Mouse (Mus musculus) ovary, postnatal 10 days (tissue): ENCODE results near the gene Lyl1.

Experiments used
- DNase-seq: peaks from one replicate; pipeline ENCODE4 v3.0.0; 2022; ENCODE audit warnings: low spot score

Lyl1 gene

GRCm38 (mm10) chr8:84700941-84701911, at the start of gene Lyl1:
Lyl1 (plus strand) TSS chr8:84701457.
- no peak for DNase-seq

DNA sequence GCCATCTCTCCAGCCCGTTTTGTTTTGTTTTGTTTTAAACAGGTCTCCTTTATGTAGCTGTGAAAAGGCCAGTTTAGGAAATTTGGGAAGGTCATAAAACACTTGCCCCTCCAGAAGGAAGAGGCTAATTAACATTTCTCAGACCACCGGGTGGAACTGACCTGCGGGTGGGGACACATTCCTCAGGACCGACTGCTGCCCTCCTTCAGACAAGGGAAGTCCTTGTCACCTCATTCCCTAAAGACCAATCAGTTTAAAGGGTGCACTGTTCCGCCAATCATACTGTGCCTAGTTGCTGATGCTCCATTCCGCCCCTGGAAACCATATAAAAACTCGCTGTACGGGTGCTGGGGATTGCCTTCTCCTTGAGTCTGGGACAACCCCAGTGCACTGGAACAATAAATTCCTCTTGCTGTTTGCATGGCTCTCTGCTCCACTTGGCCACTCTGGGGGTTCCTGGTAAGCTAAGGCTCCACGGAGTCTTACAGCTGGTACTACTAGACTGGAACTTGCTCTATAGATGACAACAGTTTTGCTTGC, 48.1 kb upstream of the Lyl1 start:
- no peak for DNase-seq

- no peak for DNase-seq
These were observed 46.7 kb upstream of the Lyl1 start for GRCm38 (mm10) chr8:84654597-84654996.

DNA sequence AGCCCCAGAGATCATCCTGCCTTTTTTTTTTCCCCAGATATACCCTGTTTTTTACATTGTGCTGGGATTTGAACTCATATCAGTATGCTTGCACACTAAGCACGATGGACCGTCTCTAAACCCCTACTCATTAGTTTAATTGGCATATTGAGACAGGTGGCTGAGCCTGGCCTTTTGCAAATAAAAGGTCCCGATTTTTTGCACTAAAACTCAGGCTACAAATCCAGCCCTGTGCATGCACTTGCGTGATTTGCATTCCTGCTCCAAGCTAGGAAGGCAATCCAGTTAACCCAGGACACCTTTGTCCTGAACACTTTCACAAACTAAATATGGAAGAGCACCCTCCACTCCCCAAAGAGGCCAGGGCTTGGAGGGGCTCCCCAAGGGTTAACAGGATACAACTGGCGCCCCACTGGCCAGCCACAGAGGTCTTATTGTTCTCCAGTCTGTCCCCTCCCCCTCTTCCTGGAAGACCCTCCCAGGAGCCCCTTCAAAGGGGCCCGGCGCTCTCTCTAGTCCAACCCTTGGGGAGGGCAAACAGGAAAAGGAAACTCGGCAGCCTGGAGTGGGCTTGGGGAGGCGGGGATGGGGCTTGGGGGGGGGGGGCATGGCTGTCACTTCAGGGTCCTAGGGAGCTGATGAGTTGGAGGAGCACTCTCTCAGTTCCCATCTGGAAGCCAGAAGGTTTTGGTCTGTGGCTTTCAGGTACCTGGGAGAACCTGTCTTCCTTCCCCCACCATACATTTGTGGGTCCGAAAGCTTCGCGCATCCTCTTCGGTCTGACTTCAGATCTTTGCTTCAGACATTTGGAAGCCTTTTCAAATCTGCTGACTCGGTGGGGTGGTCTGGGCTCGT, 45.7 kb upstream of the Lyl1 start:
- no peak for DNase-seq

GRCm38 (mm10) chr8:84656191-84656525, 45.1 kb upstream of the Lyl1 start:
- no peak for DNase-seq

GRCm38 (mm10) chr8:84656641-84657126, 44.6 kb upstream of the Lyl1 start:
- no peak for DNase-seq

DNA sequence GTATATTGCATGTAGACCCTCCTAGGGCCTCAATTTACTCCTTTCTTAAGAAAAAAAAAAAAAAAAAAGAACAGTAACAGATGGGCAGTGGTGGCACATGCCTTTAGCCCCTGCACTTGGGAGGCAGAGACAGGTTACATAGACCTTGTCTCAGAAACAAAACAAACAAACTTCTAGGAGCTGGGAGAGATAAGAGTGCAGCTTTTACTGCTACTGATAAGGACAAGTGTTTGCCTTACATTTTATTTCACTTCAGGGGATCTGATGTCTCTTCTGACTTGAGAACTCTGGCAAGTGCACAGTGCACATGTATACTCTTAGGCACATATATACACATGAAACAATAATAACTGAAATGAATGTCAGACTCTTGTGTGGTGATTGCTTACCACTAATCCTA, 44.1 kb upstream of the Lyl1 start:
- no peak for DNase-seq

GRCm38 (mm10) chr8:84657680-84658079, 43.6 kb upstream of the Lyl1 start:
- DNase-seq: no peak

- no peak for DNase-seq
These were observed 42.3 kb upstream of the Lyl1 start for GRCm38 (mm10) chr8:84658951-84659350.

- no peak for DNase-seq
These were observed 41.1 kb upstream of the Lyl1 start for GRCm38 (mm10) chr8:84659936-84660818.

DNA sequence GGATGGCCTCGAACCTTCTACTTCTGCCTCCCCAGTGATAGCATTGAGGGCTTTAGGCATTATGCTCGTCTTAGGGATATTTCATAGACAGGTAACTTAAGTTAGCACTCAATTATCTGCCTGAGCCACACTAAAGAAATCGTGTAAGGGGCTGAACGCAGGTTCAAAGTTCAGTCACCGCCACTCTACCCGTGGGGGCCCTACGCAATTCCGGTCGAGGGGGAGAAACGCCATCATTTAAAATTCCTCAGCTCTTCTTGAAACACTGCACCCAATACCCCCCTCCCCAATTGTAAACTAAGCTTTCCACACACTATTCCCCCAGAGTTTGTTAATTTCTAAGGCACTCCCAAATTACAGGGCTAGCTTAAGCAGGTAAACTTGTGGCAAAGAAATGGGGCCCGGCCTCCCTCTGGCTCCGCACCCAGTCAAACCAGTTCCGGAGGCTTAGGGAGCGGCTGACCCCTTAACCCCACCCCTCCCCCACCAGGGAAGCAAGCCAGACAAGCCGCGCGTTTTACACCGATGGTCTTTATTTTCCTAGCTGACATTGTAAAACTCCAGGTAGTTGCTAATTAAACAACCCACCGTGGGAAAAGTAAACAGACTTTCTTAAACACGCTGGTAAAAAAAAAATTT, 40.3 kb upstream of the Lyl1 start:
- DNase-seq: no peak

DNA sequence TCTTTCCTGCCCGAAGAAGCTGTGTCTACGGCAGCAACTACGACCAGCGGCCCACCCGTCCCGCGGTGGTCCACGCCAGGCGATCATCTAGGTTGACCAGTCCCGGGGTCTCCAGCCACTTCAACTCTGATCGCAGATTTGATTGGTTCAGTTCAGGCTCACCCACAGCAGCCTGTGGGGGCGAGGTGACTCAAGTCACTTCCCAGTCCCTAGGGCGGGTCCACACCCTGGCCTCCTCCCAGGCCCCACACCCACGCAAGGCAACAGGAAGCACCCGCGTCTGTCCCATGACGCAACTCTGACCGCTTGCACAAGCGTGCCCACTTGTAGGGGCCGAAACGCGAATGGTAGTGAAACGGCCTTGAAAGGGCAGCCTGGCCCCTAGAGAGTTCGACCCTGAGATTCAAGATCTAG, 39.8 kb upstream of the Lyl1 start:
- DNase-seq: peak; percentile 73

- no peak for DNase-seq
These were observed 39.2 kb upstream of the Lyl1 start for GRCm38 (mm10) chr8:84661961-84662571.

DNA sequence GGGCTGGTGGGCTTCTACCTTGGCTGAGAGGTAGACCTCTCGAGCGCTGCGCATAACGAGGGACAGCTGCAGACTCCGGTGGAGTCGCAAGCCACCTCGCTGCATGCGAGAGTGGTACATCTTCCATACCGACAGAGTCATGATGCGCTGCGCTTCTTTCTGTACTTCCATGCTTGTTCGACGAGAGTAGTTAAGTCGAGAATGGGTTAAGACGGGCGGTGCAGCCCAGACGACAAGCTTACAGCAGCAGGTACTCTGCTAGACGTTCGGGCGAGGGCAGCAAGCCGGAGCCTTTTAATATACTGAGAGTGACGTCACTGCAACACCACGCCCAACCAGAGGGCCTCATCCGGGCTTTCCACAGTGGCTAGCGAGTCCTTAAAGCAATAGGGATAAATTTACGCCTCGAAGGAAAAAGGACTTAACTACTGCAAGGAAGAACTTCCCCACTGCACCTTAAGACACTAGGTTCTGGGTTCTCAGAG, 38.6 kb upstream of the Lyl1 start, which contains the start of gene Ier2:
Gene Ier2, minus strand, starts transcription at position 272 of the 485 bp plus-strand sequence.
- DNase-seq: peak; percentile 96

GRCm38 (mm10) chr8:84663483-84664327, 37.6 kb upstream of the Lyl1 start:
- DNase-seq: peak; percentile 84

DNA sequence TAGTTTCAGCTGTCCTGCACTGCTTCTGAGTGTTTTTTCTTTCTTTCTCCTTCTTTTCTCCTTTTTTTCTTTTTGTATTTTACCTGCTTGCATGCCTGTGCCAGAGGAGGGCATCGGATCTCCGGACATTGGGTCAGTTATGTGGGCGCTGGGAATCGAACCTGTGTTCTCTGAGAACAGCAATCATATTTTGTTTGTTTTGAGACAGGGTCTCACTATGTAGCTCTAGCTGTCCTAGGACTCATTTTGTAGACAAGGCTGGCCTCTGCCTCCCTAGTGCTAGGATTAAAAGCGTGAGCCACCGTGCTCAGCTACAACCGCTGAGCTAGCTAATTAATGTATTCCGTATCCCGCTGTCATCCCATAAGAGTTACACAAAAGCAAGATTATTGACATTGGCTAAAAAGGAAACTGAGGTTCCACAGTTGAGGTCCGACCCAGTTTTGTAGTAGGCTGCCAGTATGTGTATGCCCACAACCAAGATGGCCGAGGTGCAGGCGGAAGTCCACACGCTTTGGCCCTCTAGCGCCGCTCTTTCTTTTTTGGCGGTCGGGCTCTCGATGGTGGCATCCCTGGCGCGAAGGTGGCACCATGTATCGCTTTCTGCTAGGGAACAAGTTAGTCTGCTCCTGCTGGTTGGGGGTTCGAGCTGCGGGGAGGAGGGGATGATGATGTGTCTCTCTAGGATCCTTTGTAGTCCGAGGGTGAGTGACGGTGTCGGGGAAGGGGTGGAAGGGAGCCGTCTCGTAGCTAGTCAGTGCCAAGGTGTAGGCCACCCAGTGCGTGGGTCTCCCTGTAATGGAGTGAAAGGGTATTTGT, 36.5 kb upstream of the Lyl1 start:
- DNase-seq: peak; percentile 69

DNA sequence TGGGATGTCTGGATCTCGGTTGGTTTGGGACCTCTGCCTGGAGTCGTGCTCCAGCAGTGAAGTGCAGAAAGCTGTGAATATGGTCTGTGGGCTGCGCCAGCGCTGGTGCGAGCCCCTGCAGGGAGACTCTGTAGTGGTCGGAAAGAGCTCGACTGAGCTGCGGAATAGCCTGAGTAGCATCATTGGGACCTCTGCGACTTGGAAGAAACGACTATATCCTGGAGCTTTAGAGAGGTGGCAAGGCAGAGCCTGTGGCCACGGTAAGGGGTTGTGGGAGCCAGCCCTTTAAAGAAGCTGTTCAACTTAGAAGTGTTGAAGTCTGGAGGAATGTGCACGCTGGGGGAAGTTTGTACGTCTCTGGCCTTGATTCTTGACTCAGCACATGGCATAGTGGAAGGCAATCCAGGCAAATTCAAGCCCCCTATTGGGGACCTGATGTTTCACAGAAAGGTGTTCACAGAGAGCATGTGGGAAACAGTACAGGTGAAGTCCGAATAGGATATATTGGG, 35.8 kb upstream of the Lyl1 start:
- no peak for DNase-seq

- DNase-seq: no peak
These were observed 33.2 kb upstream of the Lyl1 start for GRCm38 (mm10) chr8:84668081-84668480.
